Mouse (Mus musculus) liver, adult 2 months (tissue): ENCODE measurements around the gene Maats1.

Experiments
- CTCF ChIP-seq: fragments of 200-500 bp; IDR thresholded peaks from 2 replicates; pipeline ENCODE4 v1.5.1; 2011; ENCODE audit warnings: low read depth, low read length, control low read depth
- POLR2A ChIP-seq: fragments of 200-500 bp; IDR thresholded peaks from 2 replicates; pipeline ENCODE4 v1.6.1; 2011; ENCODE audit warnings: low read length, control low read depth; ENCODE audit not compliant: insufficient read depth; ENCODE audit errors: extremely low read depth

GRCm38 (mm10) chr16:38366231-38366630 lies 24.3 kb upstream of the Maats1 start:
- TF ChIP-seq CTCF (no peak), POLR2A (no peak)
